Mouse (Mus musculus): Measurements from ENCODE around the gene Pdcd6ip.

Pdcd6ip gene

DNA sequence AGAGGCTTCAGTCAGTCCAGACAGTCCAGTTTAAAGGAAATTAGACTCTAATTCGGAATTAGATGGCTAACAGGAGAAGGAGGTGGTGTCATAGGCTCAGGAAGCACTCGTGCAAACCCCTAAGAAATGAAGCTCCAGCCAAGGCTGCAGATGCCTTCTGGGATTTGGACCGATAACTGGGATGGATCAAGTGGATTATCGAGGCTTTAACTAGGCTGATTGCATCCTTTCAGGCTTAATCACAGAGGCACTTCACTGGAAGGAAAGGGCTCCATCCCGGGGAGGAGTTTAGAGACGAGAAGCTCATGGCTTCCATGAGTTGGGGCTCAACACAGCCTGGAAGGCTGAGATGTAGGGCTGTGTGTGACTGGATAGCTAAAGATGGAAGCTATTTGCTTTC lies 84.0 kb downstream of the Pdcd6ip start:
- DNase-seq: no peak

DNA sequence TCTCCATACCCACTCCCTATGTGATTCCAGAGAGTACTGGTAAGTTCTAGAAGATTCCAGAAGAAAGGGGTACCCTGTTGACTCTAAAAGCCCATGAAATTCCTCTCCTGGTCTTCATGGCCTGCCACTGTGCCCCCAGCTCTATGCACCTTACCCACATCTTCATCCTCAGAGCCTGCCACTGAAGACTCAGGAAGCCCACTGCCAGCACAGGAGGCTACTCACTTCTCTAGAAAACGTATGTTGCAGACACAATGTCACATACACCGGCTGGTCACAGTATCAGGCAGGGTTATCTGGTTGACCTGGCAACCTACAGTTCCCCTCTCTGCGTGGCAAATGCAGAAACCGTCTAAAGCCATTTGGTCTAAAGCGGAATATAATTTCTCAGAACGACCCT lies 91.0 kb downstream of the Pdcd6ip start:
- no peak for DNase-seq

DNA sequence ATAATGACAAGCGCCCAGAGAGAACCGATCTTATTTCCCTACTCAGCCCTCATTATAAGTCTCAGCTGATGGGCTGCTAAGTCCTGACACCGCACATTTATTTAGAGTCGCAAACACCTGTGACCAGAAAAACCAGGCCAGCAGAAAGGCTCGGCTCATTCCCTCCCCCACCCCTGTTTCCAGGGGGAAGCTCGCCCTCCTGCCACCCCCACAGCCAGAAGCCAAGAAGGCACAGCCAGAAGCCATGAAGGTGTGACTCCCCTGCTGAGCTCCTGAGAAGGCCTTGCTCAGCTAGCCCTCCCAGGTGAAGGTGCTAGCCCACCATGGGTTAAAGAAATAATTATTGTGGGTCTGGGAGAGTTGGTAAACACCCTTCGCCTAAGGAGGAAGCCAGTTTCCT lies 97.3 kb downstream of the Pdcd6ip start:
- no peak for DNase-seq

DNA sequence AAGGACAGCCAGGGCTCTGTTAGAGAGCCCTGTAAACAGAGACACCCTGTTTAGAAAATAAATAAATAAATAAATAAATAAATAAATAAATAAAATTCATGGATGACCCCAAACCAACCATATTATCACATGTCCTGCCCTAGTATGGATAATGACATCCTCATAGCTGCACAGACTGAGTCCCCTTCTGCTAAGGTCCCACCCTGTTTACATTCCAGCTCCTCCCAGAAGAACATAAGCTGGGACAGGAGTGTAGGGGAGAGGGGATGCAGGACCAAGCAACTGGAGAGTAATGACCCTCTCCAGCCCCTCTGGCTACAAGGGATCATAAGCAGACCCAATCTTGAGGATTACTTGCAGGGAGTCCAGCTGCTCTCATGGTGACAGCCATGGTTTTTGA lies 105.9 kb downstream of the Pdcd6ip start:
- no peak for DNase-seq
